Mouse (Mus musculus): ENCODE measurements at regions not wholly inside any gene's neighbourhood (a gene's known extent, or its start where the extent isn't known, plus 50 kb on each side); places are given as distances from the start of the nearest gene placed in this dataset.
A peak's percentile ranks its signal among the peaks of the same experiment; 100 is the strongest.
"Not testable (repeated sequence)": the region's sequence is repeated elsewhere in the genome, so short reads cannot be mapped to it uniquely, and the experiment has no call there.

DNA sequence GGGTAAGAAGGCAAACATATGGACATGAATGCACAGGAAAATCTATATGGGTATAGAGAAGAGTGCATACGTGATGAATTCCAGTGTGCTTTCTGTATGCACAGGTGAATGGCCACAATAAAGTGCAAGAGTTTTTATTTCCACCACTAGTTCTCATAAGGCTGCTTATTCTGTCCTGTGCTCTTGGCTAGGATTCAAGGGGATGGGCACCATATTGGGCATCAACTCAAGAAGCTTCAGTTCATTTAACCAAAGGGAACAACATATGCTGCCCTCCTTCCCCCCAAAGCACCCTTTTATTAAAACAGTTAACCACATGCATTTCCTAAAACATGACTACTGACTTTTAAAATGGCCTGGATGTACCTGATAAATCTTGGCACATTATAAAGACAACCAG lies 356.2 kb downstream of the Fut8 start:
- no peak for DNase-seq

DNA sequence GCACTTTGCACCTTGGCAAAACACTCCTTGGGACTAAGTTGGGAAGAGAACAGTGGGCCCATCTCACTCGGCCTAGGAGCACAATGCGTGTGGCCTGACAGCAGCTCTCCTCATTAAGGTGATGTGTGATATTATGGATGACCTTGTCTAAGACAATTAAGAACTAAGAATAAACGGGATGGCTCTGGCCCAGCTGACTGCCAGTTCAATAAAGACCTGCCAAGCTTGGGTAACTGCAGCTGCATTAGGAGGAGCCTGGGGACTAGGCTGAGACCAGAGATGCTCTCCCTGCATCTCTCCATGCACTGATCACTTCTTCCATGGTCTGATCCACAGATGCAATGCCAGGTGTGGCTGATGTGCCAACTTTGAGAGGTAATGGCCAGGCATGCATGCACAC lies 356.7 kb downstream of the Fut8 start:
- DNase-seq, result no peak

DNA sequence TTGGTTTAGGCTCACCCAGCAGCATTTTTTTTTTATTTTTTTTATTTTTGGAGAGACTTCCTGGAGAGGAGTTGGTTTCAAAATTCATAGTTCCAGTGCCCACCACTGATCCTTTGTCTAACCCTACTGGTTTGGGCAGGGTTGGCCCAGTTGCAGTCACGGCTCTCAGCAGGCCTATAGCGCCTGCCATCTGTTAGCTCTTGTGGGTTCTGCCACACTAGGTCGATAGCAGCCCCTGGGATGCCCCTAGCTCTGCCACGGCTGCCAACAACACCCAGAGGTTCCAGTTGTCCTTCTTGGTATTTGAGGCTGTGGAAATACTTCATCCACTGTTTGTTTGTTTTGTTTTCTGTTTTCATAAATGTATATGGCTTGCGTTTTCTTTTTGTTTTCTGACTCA lies 357.9 kb downstream of the Fut8 start:
- DNase-seq, result no peak

DNA sequence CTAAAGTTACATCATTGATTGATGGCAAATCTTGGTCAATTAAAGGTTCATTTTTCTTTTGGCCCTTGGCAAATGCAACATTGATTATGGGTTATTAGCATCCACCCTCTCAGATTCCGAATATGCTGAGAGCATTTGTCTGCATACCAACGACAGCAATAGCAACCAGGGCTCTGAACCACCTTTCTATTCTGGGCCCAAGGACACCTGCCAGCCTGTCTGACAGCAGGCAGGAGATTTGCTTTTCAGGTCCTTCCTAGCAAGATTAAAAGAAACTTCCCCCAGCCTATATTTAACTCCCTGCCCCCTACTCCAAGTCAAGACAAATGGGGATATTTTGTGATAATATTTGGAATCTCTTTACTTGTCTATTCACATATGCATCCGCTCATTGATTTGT lies 358.8 kb downstream of the Fut8 start:
- no peak for DNase-seq

DNA sequence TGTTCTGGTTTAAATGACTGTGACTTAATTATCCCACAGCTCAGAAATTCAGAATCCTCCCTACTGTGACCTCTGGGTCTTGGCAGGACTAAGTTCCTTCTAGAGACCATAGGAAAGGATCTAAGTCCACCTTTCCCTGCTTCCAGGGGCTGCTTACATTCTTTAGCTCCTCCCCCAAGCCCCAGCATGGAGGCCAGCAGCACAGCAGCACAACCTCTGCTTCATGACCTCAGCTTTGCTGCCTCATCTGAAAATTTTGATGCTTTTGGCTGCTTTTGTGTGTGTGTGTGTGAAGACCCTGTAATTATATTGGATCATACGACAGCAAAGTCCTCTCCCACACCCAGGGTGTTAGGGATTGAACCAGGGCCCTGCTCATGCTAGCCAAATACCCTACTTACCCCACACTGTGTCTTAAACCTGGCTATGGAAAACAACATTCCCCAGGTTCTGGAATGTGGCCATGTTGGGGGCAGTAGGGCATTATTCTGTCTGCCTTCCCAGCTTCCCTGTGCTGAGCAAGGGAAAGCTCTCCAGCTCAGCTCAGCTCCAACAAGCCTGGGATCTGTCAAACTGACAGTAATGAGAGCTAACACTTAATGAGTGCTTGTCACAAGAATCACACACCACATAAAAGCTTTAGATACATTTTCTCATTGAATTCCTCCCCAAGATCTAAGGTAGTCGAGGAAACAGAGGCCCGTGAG lies 359.9 kb downstream of the Fut8 start:
- no peak for DNase-seq

DNA sequence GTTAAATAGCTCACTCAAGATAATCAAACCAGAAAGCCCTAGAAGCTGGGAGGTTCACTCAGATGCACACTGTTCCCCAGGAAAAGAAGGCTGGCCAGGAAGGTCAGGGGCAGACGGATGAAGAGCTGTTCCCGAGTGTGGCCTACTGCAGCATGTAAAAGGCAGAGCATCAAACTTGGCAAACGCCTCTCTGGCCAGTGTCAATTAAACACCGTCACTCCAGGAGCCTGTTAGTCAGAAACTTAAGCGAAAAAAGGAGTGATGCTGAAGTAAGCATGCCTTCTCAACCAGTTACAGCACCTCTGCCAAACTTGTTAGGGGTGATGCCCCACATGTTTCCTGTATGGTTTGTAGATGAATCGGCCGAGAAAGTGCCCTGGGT lies 360.4 kb downstream of the Fut8 start:
- DNase-seq, result no peak

DNA sequence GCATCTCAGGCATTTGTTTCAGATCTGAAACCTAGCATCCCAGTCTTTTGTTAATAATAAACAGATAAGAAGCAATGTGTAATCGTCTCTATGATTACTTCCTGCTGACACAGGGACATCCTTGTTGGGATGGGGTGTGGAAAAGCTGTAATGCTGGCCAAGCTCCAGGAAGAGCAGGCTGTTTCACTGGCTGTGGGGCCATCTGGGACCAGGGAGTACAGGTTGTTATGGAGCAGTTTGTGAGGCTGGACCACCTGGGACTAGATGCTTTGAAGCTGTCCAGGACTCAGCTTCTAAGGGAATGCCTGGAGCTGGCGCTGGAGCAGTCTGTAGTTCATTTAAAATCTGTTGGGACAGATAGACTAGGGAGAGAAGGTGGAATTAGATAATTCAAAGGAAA lies 361.5 kb downstream of the Fut8 start:
- no peak for DNase-seq

DNA sequence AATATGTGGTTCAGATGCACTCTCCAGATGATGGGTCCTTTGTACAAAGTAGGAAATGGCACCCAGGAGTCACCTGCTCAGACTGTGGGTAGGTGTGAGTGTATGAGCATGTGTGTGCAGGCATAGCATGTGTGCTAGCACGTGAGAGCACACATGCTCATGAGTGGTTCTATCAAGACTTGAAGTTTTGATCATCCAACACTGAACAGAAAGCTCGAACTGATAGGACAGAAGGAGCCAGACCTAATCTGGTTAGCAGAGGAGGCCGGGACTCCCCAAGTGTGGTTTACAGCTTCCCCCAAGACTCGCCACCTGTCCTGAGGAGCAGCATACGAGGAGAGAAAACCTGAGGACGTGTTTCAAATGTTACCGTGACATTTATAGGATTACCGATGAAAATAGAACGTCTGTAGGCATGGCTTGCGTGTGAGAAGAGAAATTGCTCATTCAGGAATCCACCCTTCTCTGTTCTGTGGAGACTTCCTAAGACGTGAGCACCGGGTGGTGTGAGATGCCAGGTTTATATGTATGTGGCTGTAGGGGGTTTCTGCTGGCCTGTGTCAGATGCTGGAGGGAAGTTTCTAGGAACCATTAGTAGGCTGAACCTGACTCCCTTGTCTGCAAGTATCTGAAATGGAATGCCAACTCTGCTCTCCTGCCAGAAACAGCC lies 366.0 kb downstream of the Fut8 start:
- DNase-seq, result peak; percentile 32

DNA sequence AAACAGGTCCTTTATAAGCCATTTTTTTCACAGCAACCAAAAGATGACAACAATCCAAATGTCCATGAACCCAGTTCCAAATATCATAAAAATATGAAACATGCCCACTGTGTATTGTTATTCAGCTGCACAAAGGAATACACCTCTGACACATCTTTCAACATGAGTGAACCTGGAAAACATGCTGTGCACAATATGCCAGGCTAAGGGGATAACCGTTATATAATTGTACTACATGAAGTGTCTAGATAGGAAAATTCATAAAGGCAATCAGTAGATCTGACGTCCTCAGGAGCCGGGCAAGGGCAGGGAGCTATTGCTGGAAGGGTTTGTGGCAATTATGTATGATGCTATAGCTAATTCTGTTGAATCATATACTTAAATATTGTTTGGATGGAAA lies 379.6 kb downstream of the Fut8 start:
- no peak for DNase-seq

DNA sequence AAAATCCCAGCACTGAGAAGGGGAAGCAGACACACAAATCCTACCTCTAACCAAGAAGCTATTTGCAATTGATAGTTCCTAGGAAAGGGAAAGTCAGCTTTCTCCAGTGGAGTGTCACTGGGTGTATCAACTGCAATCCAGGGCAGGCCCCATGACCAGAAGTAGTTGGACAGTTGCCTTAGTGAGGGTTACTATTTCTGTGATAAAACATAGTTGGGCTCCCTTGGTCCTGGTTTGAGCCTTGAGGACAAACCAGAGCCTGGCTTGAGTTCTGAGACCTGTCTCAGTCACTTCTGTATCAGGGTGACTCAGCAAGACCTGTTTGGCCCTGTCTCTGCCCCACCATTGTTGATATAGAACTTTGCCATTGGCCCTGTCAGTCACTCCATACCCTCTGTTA lies 384.3 kb downstream of the Fut8 start:
- no peak for DNase-seq

DNA sequence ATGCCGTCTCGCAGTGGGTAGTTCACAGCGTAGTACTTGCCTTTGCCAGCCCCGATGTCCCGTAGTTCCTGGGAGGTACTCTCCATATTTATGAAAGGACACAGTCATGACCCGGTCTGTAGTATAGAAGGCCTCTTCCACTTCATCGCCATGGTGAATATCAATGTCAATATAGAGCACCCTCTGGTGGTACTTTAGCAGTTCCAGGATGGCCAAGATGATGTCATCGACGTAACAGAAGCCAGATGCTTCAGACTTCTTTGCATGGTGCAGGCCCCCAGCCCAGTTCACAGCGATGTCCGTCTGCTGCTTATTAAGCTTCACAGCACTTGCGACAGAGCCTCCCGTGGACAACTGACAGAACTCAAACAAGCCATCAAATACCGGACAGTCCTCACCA lies 386.4 kb downstream of the Fut8 start:
- not testable (repeated sequence) for DNase-seq

DNA sequence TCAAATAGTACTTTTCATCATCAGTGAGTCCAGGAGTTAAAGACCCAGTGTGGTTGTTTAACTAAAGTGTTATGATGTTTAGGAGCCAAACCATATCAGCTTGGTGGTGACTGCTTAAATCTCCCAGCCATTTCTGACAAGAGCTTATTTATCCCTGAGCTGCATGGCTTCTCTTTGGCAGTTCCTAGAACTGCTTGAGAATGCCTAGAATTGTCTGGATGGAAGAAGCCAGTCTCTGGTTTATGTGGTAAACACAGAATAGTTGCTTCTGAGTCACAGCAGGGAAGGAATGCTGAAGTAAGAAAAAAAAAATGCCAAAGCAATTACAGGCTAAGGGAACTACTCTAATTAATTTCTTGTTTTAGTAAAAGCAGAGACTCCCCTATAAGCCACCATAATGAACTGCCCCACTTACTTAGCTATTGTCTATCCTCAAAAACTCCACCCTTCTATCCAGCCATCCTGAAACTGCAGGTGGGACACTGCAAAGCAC lies 390.5 kb downstream of the Fut8 start:
- no peak for DNase-seq

DNA sequence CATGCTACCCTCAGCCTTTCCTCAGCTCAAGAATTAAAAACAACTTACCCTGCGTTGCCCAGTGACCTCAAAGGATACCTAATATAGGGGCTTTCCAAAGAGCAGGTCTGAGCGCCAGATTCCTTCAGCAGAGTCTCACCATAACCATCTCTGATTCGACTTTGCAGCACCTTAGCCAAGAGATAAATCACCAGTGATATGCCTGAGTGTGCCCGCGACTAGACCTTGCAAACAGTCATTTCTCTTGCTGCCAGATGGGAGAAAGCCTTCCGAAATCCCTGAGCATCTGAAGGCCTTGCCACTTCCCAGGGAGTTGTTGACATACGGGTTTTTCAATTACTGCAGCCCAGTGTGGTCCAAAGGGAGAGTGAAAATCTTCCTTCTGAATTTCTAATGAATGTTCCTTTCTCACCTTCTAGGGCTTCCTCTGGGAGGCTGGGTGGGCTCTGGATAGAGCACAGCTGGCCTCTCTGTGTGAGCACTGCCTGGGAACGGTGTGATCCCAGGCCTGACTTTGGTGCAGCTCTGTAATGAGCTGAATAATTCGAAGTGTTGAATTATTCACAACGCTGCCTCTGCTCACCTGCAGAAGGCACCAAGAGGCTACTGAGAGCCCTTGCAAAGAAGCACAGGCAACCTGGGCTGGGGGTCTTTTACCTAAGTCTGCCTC lies 396.2 kb downstream of the Fut8 start:
- DNase-seq, result no peak

DNA sequence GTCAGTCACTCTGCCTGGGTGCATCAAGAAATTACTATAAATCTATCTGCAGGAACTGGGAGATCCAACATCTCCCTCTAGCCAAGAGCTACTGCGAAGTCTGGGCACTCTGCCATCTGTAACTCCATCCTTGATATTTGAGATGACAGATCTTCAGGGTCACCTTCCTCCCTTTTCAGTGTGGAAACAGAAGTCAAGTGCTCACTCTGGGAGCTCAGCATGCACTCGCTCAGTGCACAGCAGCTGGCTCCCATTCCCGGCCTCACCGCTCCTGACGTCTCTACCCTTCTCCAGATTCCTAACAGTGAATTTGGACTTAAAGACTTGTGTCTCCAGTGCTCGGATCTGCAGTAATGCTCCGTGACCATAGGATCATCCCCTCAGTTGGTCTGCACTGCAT lies 400.3 kb downstream of the Fut8 start:
- peak; percentile 7 for DNase-seq

DNA sequence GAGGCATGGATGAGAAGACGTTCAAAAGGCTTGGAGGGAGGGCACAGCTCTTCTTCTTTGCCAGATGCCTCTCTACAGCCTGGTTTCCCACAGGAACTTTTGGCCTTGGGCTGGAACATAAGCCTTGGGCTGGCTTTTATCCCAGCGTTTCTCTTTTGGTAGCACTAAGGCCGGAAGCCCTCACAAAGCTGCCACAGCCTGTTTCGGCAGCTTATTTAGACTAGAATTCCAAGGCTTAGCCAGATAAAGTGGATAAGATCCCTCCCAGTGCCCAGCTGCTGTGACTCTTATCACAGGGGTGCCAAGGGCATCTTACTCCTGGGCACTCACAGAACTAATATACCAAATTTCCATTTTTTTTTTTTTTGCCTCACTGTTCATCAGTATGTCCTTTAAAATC lies 404.4 kb downstream of the Fut8 start:
- DNase-seq, result no peak

DNA sequence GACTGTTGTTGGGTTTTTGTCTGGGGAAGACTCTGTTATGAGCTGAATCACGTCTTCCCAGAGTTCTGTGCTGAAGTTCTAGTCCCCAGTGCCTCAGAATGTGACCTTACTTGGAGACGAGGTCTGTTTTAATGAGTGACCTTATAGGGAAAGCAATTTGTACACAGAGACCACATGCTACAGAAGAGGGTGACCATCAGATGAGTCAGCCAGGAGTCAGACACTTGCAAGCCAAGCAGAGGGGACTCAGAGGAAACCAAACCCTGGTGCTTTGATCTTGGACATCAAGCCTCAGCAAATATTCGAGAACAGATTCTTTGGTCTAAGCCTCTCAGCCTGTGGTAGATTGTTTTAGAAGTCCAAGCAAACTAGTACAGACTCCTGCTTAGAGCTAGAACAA lies 409.9 kb downstream of the Fut8 start:
- DNase-seq, result no peak

DNA sequence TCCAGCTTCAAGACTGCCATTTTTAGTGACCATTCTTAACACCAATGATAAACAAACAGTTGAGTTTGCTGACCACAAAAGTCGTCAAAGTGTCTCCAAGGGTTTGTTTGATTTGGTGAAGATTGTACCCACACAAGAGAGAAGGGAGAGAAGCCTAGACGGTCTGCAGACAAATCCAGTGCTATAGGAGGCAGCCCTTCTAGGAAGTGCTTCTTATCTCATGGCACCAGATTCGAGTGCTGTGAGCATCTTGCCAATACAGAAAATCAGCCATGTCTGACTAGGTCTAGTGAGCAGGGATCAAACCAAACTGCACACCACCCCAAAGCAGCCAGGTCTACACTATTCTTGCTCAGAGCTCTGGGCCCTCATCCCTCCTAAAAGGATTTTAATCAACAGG lies 416.4 kb downstream of the Fut8 start:
- DNase-seq, result no peak

DNA sequence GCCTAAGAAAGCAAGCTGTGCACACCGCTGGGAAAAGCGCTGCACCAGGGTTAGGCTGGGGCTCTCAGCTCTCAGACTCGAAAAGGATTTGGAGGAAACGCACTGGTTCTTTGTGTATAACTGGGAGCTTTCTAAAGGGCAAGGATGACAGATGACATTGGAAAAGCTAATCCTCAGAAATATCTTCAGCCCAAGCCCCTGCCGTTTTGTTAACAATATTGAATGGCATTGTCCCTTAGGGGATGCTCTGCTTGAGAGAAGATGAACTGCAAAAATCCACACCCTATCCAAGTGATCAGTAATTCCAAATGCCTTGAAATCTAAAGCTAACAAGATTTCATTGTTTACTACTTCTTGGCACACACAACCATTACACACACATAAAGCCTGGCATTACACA lies 419.1 kb downstream of the Fut8 start:
- no peak for DNase-seq

DNA sequence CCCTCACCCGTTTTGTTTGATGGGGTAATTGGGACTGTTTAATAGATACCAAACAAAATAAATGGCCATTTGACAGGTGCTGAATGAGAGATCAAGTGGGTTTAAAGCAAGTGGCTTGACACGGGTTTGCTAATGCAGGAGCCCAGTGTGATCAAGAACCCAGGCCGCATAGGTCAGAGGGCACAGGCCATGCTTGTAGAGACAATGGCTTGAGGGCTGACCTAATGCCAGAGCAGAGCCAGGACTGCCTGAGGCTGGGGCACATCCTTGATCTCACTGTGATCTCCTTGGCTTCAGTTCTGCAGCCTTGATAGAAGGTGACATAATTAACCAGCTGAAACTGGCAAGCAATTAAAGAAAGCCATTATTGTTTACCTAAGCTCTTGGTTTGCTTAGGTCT lies 420.0 kb downstream of the Fut8 start:
- DNase-seq, result no peak

DNA sequence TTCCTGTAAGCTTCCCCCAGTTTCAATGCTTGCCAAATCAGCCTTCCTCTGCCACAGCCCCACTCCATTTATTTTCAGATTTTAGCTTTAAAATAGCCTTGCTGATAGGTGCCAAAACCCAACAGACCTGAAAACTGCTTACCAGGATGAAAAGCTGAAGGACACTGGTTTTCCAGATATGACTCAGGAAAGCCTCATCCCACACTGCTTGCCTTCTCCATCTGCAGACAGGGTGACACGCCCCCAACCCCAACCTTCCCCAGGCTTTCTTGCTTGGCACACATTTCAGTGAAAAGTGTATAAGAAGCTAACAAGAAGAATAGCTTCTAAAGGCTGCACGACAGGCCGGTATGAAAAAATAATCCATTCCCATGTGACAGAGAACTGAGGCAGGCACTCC lies 425.3 kb downstream of the Fut8 start:
- DNase-seq, result peak; percentile 47

DNA sequence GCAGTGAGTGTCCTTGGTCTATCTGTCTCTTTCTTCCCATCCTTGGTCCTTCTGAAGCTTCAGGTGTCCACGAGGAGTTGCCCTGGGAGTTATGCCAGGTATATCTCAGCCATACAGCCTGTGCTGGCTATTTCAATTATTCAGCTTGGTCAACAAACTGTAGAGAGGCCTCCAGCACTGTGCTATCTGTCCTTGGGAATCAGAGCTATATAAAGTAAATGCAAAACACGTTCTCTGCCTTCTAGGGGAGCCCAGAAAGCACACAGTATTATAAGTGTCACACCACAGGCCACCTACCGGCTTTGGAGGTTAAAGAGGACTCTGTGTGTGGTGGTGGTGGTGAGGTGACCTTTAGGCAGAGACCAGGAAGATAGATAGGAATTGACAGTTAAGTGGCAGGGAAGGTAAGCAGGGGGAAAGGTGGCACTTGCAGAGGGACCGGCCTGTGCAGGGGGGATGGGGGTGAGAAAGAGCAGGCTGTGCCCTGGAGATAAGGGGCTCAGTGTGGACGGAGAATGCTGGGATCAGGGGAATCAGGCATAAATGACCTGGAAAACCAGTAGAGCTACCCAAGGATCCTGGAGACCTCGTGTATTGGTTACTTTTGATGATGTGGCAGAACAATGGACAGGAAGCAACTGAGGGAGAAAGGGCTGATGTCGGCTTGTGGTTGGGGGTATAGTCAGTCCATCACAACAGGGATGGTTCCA lies 425.9 kb downstream of the Fut8 start:
- DNase-seq, result no peak

DNA sequence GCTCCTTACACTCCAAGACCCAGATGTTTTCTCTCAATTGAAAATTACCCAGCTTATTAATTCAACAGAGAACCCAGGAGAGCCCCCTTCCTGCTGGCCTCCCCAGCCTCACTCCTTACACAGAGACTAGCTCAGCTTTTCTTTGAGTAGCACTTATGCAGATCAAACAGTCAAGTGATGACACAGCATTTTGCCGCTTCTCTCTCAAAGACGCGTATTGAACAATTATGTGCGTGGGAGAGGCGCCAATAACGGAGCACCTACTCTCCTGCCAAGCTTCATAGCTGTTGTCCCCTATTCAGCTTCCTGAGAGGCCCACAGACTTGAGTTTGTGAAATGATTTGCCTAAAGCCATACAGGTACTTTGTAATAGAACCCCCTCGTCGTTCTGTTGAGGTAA lies 428.5 kb downstream of the Fut8 start:
- DNase-seq, result peak; percentile 20

DNA sequence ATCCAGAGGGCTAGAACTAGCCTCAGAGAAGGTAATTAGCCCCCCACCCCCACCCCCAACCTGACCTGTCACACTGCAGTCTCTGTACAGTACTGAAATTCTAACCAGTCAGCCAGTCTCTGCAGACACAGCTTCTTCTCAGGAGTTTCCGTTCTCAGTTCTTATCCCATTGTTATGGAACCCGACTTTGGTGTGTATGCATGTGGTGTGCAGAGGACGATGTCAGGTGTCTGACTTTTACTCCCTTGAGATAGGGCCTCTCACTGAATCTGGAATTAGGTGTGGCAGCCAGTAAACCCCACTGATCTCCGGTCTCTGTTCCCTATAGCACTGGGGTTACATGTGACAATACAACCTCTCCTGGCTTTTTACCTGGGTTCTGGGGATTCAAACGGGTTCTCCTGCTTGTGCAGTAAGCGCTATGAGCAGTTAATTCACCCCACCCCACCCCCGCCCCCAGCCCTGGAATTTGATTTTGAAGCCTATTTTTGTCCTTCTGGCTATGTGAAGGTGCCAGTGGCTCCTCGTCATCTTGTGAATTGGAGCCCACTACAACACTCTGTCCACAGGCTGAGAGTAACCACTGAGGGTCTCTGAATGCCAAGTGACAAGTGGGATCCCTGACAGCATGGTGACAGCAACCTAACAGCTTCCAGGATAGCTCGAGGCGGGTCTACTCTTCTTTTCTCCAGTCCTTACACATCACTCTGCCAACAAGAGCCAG lies 429.4 kb downstream of the Fut8 start:
- no peak for DNase-seq

Measured in right cerebral cortex, adult 18-20 months (tissue).